Mouse (Mus musculus): ENCODE measurements around the gene Bbs5.
"Not testable (repeated sequence)": the region's sequence is repeated elsewhere in the genome, so short reads cannot be mapped to it uniquely, and the experiment has no call there.

The Bbs5 gene

DNA sequence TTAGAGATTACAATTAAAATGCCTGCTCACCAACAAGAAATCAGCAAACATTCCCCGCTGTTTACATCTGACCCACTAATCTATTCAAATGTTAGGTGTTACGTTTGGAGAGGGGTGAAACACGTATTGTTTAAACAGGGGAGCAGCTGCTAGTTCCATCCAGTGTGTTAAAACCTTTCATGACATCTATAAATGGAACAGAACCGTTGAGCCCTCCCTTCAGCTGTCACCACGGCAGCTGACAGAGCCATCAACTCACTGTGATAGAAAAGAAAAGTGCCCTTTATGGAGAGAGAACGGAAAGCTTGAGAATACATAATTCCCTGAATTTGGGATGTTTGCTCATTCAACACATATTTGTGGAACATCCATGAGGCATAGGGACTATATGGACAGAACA is 21.4 kb downstream of the Bbs5 start:
- no peak for DNase-seq (ENCODE audit: inconsistent age in 2 of 2, low spot score in 1 of 2)

- DNase-seq (ENCODE audit: inconsistent age in 2 of 2, low spot score in 1 of 2): no peak
Measured at GRCm38 (mm10) chr2:69669853-69670252, 22.9 kb downstream of the Bbs5 start, which contains the start of gene Klhl41. TSS of gene Klhl41 (plus strand) at chr2:69670120.

GRCm38 (mm10) chr2:69673723-69674122 is 26.8 kb downstream of the Bbs5 start:
- no peak for DNase-seq (ENCODE audit: inconsistent age in 2 of 2, low spot score in 1 of 2)

- no peak for DNase-seq (ENCODE audit: inconsistent age in 2 of 2, low spot score in 1 of 2)
Measured at GRCm38 (mm10) chr2:69675266-69675665, 28.3 kb downstream of the Bbs5 start.

DNA sequence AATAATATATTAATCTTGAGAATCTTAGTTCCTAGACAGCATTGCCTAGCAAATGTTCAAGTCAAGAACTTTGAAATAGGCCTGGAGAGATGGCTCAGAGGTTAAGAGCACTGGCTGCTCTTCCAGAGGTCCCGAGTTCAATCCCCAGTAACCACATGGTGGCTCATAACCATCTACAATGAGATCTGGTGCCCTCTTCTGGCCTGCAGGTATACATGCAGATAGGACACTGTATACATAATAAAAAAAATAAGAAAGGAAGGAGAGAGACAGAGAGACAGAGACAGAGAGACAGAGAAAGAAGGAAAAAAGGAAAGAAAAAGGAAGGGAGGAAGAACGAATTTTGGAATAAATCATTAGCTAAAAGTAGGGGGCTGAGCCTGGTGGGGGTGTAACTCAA is 29.7 kb downstream of the Bbs5 start:
- peak in 1 of 2 experiments; percentile 51 for DNase-seq (ENCODE audit: inconsistent age in 2 of 2, low spot score in 1 of 2)

DNA sequence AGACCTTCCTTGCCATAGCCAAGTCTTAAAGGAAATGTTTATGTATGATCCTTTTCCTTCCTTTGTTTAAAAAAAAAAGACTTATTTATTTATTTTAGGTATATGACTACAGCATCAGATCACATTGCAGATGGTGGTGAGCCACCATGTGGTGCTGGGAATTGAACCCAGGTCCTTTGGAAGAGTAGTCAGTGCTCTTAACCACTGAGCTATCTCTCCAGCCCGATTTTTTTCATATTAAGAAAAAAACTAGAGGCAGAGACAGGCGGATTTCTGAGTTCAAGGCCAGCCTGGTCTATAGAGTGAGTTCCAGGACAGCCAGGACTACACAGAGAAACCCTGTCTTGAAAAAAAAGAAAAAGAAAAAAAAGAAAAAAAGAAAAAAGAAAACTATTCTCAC is 30.2 kb downstream of the Bbs5 start:
- not testable (repeated sequence) for DNase-seq (ENCODE audit: inconsistent age in 2 of 2, low spot score in 1 of 2)

DNA sequence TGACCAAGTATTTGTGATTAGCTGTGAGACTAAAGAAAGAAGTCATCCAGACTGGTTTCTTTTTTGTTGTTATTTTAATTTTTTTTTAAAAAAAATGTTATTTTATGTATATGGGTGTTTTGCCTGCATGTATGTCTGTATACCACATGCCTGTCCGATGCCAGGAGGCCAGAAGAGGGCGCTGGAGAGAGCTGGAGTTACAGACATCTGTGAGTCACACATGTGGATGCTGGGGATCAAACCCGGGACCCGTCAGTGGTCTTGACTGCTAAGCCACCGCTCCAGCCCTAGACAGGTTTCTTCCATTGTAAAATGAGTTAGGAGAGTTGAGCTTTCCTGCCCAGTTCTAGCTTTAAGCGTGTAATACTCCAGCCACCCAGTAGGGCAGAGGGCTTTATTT is 33.0 kb downstream of the Bbs5 start:
- DNase-seq (ENCODE audit: inconsistent age in 2 of 2, low spot score in 1 of 2): peak in 1 of 2 experiments; percentile 44

DNA sequence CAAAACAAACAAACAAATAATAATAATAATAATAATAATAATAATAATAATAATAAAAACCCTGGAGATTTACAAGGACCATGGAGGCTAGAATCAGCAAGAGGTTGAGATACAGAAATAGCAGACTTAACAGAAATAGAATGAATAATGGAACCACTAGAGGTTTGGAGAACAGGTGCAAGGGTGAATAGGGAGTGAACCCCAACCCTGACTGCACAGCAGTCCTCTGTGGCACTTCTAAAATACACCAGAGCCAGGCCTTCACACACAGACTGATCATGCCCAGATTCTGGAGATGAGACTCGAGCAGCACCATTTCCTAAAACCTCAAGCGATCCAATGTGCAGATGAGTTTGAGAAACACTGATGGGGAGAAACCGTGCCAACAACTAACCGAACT is 35.0 kb downstream of the Bbs5 start:
- no peak for DNase-seq (ENCODE audit: inconsistent age in 2 of 2, low spot score in 1 of 2)

GRCm38 (mm10) chr2:69683036-69683805 is 36.2 kb downstream of the Bbs5 start:
- DNase-seq (ENCODE audit: inconsistent age in 2 of 2, low spot score in 1 of 2): no peak

DNA sequence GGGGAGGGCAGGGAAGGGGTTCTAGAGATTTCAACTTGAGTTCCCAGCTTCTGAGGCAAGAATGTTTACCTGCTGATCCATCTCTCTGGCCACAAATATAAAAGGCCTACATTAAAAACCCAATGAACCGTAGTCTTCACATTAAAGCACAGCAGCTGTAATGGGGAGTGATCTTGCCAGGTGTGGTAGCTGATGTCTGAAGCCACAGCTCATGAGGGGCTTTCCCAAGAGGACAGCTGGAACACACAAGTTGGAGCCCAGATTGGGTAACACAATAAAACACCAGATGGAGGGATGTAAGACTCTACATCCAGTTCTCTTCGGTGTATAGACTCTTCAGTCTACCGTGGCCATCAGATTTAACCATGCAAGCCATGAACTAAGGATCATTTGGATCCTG is 37.5 kb downstream of the Bbs5 start:
- no peak for DNase-seq (ENCODE audit: inconsistent age in 2 of 2, low spot score in 1 of 2)

DNA sequence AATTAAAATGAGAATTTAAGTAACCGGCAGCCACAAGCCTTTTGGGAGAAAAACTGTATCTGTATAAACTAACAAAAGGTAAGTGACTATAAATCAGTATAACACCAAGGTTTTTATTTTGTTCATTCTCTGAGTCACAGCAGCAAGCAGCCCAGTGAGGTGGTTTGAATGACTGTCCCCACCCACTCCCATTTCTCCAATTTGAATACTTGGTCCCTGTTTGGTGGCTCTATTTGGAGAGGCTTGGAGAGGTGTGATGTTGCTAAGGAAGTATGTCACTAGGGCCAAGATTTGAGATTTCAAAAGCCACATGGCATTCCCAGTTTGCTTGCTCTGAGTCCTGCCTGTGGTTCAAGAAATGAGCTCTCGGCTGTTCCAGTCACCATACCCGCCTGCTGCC is 43.2 kb downstream of the Bbs5 start:
- no peak for DNase-seq (ENCODE audit: inconsistent age in 2 of 2, low spot score in 1 of 2)

DNA sequence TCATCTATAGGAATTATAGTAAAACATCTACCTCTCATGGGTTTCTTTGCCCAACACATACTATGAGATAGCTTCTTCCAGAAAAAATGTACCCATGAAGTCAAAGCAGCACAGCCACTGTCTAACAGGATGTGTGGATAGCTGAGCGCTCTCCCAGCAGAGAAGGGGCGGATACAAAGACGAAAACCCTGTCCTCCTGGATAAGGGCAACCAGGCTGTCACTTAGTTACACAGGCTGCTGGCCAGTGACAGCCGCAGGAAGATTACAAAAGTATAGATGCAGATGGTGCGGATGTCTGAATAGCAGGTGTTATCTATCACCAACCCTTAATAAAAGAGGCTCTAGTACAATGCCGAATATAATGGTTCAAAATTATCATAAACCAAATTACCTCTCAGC is 43.9 kb downstream of the Bbs5 start:
- DNase-seq (ENCODE audit: inconsistent age in 2 of 2, low spot score in 1 of 2): peak in 1 of 2 experiments; percentile 19

GRCm38 (mm10) chr2:69693501-69693900 is 46.5 kb downstream of the Bbs5 start:
- peak in 1 of 2 experiments; percentile 25 for DNase-seq (ENCODE audit: inconsistent age in 2 of 2, low spot score in 1 of 2)

- peak in 1 of 2 experiments; percentile 14 for DNase-seq (ENCODE audit: inconsistent age in 2 of 2, low spot score in 1 of 2)
Measured at GRCm38 (mm10) chr2:69700446-69700845, 53.5 kb downstream of the Bbs5 start.

- DNase-seq (ENCODE audit: inconsistent age in 2 of 2, low spot score in 1 of 2): peak; percentile 44 to 68
Measured at GRCm38 (mm10) chr2:69712171-69712570, 65.2 kb downstream of the Bbs5 start.

- DNase-seq (ENCODE audit: inconsistent age in 2 of 2, low spot score in 1 of 2): peak; percentile 90 to 97
Measured at GRCm38 (mm10) chr2:69712981-69713625, 66.1 kb downstream of the Bbs5 start, which contains the start of gene Fastkd1. TSS of gene Fastkd1 (minus strand) at chr2:69713516.

GRCm38 (mm10) chr2:69713626-69714014 is 66.6 kb downstream of the Bbs5 start:
- DNase-seq (ENCODE audit: inconsistent age in 2 of 2, low spot score in 1 of 2): no peak

- DNase-seq (ENCODE audit: inconsistent age in 2 of 2, low spot score in 1 of 2): peak; percentile 46 to 73
Measured at GRCm38 (mm10) chr2:69714126-69714525, 67.2 kb downstream of the Bbs5 start.

DNA sequence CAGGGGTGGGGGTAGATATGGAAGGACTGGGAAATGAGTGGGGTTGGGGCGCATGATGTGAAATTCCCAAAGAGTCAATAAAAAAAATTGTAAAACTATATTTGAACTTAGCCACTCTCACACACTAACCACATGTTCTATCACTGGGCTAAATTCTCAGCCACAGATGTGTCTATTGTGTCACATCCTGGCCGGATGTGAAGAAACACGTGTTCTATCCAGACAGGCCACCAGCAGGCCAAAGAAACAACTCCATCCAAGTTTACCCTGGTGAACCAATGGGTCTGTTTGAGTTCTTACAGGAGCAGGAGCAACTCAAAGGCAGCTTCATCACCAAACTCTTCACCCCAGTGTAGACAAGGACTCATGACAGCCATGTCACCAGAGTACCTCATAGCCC is 69.5 kb downstream of the Bbs5 start:
- peak in 1 of 2 experiments; percentile 17 for DNase-seq (ENCODE audit: inconsistent age in 2 of 2, low spot score in 1 of 2)
